Mouse (Mus musculus) cerebellum, adult 11 months (tissue): ENCODE data around the gene Tmem87b.

Experiments
- DNase-seq: peaks from one replicate; pipeline ENCODE4 v3.0.0; 2022

The Tmem87b gene

GRCm38 (mm10) chr2:128817786-128818681 lies at the start of gene Tmem87b:
Gene Tmem87b, plus strand, starts transcription at chr2:128818118.
- DNase-seq: peak; percentile 97

- DNase-seq: no peak
Measured at GRCm38 (mm10) chr2:128768545-128769247, 49.2 kb upstream of the Tmem87b start.

GRCm38 (mm10) chr2:128770557-128770956 lies 47.4 kb upstream of the Tmem87b start:
- no peak for DNase-seq

GRCm38 (mm10) chr2:128771048-128771447 lies 46.9 kb upstream of the Tmem87b start:
- no peak for DNase-seq

- no peak for DNase-seq
Measured at GRCm38 (mm10) chr2:128771750-128772338, 46.1 kb upstream of the Tmem87b start.

- DNase-seq: no peak
Measured at GRCm38 (mm10) chr2:128782231-128782630, 35.7 kb upstream of the Tmem87b start.

GRCm38 (mm10) chr2:128783660-128784345 lies 34.1 kb upstream of the Tmem87b start:
- DNase-seq: no peak

GRCm38 (mm10) chr2:128784814-128785213 lies 33.1 kb upstream of the Tmem87b start:
- DNase-seq: no peak

- DNase-seq: no peak
Measured at GRCm38 (mm10) chr2:128786341-128786740, 31.6 kb upstream of the Tmem87b start.

GRCm38 (mm10) chr2:128786795-128787194 lies 31.1 kb upstream of the Tmem87b start:
- DNase-seq: no peak

GRCm38 (mm10) chr2:128787805-128788204 lies 30.1 kb upstream of the Tmem87b start:
- no peak for DNase-seq

- DNase-seq: no peak
Measured at GRCm38 (mm10) chr2:128790875-128791614, 26.9 kb upstream of the Tmem87b start.

- DNase-seq: no peak
Measured at GRCm38 (mm10) chr2:128793958-128794357, 24.0 kb upstream of the Tmem87b start.

GRCm38 (mm10) chr2:128796463-128796862 lies 21.5 kb upstream of the Tmem87b start:
- no peak for DNase-seq

- no peak for DNase-seq
Measured at GRCm38 (mm10) chr2:128803441-128803840, 14.5 kb upstream of the Tmem87b start.

- DNase-seq: no peak
Measured at GRCm38 (mm10) chr2:128805341-128805740, 12.6 kb upstream of the Tmem87b start.

- DNase-seq: no peak
Measured at GRCm38 (mm10) chr2:128806561-128806960, 11.4 kb upstream of the Tmem87b start.

- no peak for DNase-seq
Measured at GRCm38 (mm10) chr2:128812761-128813160, 5.2 kb upstream of the Tmem87b start.

GRCm38 (mm10) chr2:128816311-128816710 lies 1.6 kb upstream of the Tmem87b start:
- DNase-seq: no peak

GRCm38 (mm10) chr2:128816916-128817315 lies 1.0 kb upstream of the Tmem87b start:
- no peak for DNase-seq

- no peak for DNase-seq
Measured at GRCm38 (mm10) chr2:128817387-128817785, 532 bp upstream of the Tmem87b start.

- no peak for DNase-seq
Measured at GRCm38 (mm10) chr2:128818956-128819643, 1.2 kb downstream of the Tmem87b start.
